Mouse (Mus musculus) adrenal gland, postnatal 14 days (tissue): ENCODE results near the gene Acp5. TPM values are rescaled to one million over a fixed set of nuclear protein-coding genes. Genes with fewer than 3 reads are reported as not detected.

ENCODE experiments used
- DNase-seq: peaks from one replicate; pipeline ENCODE4 v3.0.0; 2021; ENCODE audit warnings: mixed read lengths
- microRNA-seq, 2 experiments: library from miRNA; unstranded; fragments of <30 nt; microRNA quantifications; one replicate each; pipeline ENCODE4 v1.2.0; 2021
- total RNA-seq: library from RNA; stranded (reverse); gene quantifications from 2 replicates; pipeline ENCODE4 v1.2.3, GENCODE M21; 2021

Gene Acp5
- total RNA-seq, 1 experiment from 2014 or later: 39.2 TPM

GRCm38 (mm10) chr9:22099922-22100321 is 35.6 kb downstream of the Acp5 start:
- no peak for DNase-seq

- peak; percentile 58 for DNase-seq
These were observed 36.4 kb downstream of the Acp5 start, which contains the start of gene Cnn1 for GRCm38 (mm10) chr9:22098993-22099696. Cnn1 (plus strand) TSS chr9:22099216.

GRCm38 (mm10) chr9:22095854-22096307 is 39.6 kb downstream of the Acp5 start:
- DNase-seq: peak; percentile 93

- no peak for DNase-seq
These were observed 42.8 kb downstream of the Acp5 start for GRCm38 (mm10) chr9:22092746-22093145.

- DNase-seq: peak; percentile 48
These were observed 45.5 kb downstream of the Acp5 start for GRCm38 (mm10) chr9:22089986-22090385.

GRCm38 (mm10) chr9:22089281-22089680 is 46.2 kb downstream of the Acp5 start:
- DNase-seq: no peak

- DNase-seq: no peak
These were observed 48.4 kb downstream of the Acp5 start for GRCm38 (mm10) chr9:22087034-22087618.

GRCm38 (mm10) chr9:22086012-22086411 is 49.5 kb downstream of the Acp5 start:
- DNase-seq: no peak

GRCm38 (mm10) chr9:22085022-22085834 is 50.3 kb downstream of the Acp5 start, which contains the start of gene Ecsit:
Ecsit (minus strand) TSS chr9:22085438.
- DNase-seq: peak; percentile 94

GRCm38 (mm10) chr9:22084667-22085021 is 50.9 kb downstream of the Acp5 start:
- DNase-seq: no peak

Small RNA genes lying within 50 kb of the gene (microRNA-seq; reads per million reads assigned to microRNA genes)
- gene Mir7084: 0 reads per million in 2 experiments

Other genes with a start within 250 kb of the Acp5 start
- 30.2 and 35.6 TPM in 2 replicates for gene Rab3d, start 217.5 kb downstream of the Acp5 start, total RNA-seq
- 6.5 and 8.5 TPM in 2 replicates for gene Ccdc159, start 208.2 kb downstream of the Acp5 start, total RNA-seq
- gene Tmem205, start 208.2 kb downstream of the Acp5 start, total RNA-seq: 203 and 258 TPM in 2 replicates
- gene Plppr2, start 198.7 kb downstream of the Acp5 start, total RNA-seq: 25.5 and 31.0 TPM in 2 replicates
- 13.1 and 13.7 TPM in 2 replicates for gene Swsap1, start 180.0 kb downstream of the Acp5 start, total RNA-seq
- 3.8 and 4.1 TPM in 2 replicates for gene Epor, start 172.2 kb downstream of the Acp5 start, total RNA-seq
- 18.1 and 19.0 TPM in 2 replicates for gene Rgl3, start 146.3 kb downstream of the Acp5 start, total RNA-seq
- gene Ccdc151, start 133.1 kb downstream of the Acp5 start, total RNA-seq: 0.45 and 0.56 TPM in 2 replicates
- gene Prkcsh, start 132.9 kb downstream of the Acp5 start, total RNA-seq: 133 and 135 TPM in 2 replicates
- 2.4 and 3.0 TPM in 2 replicates for gene Elavl3, start 83.7 kb downstream of the Acp5 start, total RNA-seq
- gene Gm49318, start 64.5 kb downstream of the Acp5 start, total RNA-seq: not detected in 2 replicates
- 9.1 and 10.1 TPM in 2 replicates for gene Zfp653, start 64.3 kb downstream of the Acp5 start, total RNA-seq
- gene Ecsit, start 50.3 kb downstream of the Acp5 start, total RNA-seq: 74.9 and 80.6 TPM in 2 replicates
- 0.56 and 7.1 TPM in 2 replicates for gene Cnn1, start 36.5 kb downstream of the Acp5 start, total RNA-seq
- gene Elof1, start 18.5 kb downstream of the Acp5 start, total RNA-seq: 66.9 and 74.2 TPM in 2 replicates
- 47.7 and 51.8 TPM in 2 replicates for gene Pigyl, start 21.1 kb upstream of the Acp5 start, total RNA-seq
- 1.2 and 2.0 TPM in 2 replicates for gene Zfp872, start 52.4 kb upstream of the Acp5 start, total RNA-seq
- gene Zfp809, start 90.0 kb upstream of the Acp5 start, total RNA-seq: 33.5 and 39.9 TPM in 2 replicates
- gene Zfp599, start 124.2 kb upstream of the Acp5 start, total RNA-seq: 0.96 and 1.4 TPM in 2 replicates
- gene Zfp810, start 171.9 kb upstream of the Acp5 start, total RNA-seq: 8.0 and 10.2 TPM in 2 replicates